Mouse (Mus musculus) small intestine, adult 2 months (tissue): ENCODE measurements around the gene Il4ra.

Experiments used
- CTCF ChIP-seq: fragments of 200-500 bp; IDR thresholded peaks from 2 replicates; pipeline ENCODE4 v1.5.1; 2012; ENCODE audit warnings: low read depth, mild to moderate bottlenecking, control low read depth, inconsistent platforms, low read length, moderate library complexity, mixed read lengths; ENCODE audit not compliant: insufficient replicate concordance, insufficient read length; ENCODE audit errors: extremely low read depth
- POLR2A ChIP-seq: fragments of 200-500 bp; IDR thresholded peaks from 2 replicates; pipeline ENCODE4 v1.6.1; 2012; ENCODE audit warnings: low read depth, mild to moderate bottlenecking, control low read depth, inconsistent platforms, low read length, moderate library complexity

GRCm38 (mm10) chr7:125577486-125578088 lies 25.7 kb downstream of the Il4ra start:
- TF ChIP-seq CTCF (no peak), POLR2A (no peak)
